Mouse (Mus musculus): ENCODE data around the gene Gm3002. TPM values are rescaled to one million over a fixed set of nuclear protein-coding genes. Genes with fewer than 3 reads are reported as not detected.
"Not testable (repeated sequence)": the region's sequence is repeated elsewhere in the genome, so short reads cannot be mapped to it uniquely, and the experiment has no call there.

Gm3002 gene
- polyA plus RNA-seq (2014; fragmentation: Nextera tagmentation; extraction: Ambion mirVana) = 6.8 and 7.1 TPM in 2 replicates

- H3K27ac ChIP-seq (ENCODE audit: low read depth, low read length); H3K36me3 ChIP-seq (ENCODE audit: control insufficient read depth, insufficient read depth, low read length); H3K9me3 ChIP-seq (replicated peaks; ENCODE audit: control insufficient read depth, low read length); ATAC-seq (replicated peaks; ENCODE audit: insufficient number of reproducible peaks, low FRiP score, low TSS enrichment); H3K4me1 ChIP-seq (ENCODE audit: control insufficient read depth, insufficient read depth, low read length); H3K9ac ChIP-seq (ENCODE audit: low read depth, low read length); H3K27me3 ChIP-seq (ENCODE audit: control insufficient read depth, insufficient read depth, low read length); H3K4me3 ChIP-seq (ENCODE audit: low read depth, low read length); H3K4me2 ChIP-seq: not testable (repeated sequence)
- no CpG with 5 or more reads among the region's 31 CpGs for WGBS (ENCODE audit: insufficient replicate concordance)
Measured at GRCm38 (mm10) chr14:3809774-3810173, at the start of gene Gm3002. Gm3002 (plus strand) TSS chr14:3810074.

GRCm38 (mm10) chr14:3845945-3846344 is 36.1 kb downstream of the Gm3002 start, which contains the start of gene Gm3033:
Gm3033 (plus strand) TSS chr14:3846245.
- H3K27me3 ChIP-seq (ENCODE audit: control insufficient read depth, insufficient read depth, low read length); H3K4me3 ChIP-seq (ENCODE audit: low read depth, low read length); H3K9me3 ChIP-seq (replicated peaks; ENCODE audit: control insufficient read depth, low read length); H3K4me2 ChIP-seq; H3K9ac ChIP-seq (ENCODE audit: low read depth, low read length); H3K36me3 ChIP-seq (ENCODE audit: control insufficient read depth, insufficient read depth, low read length); H3K4me1 ChIP-seq (ENCODE audit: control insufficient read depth, insufficient read depth, low read length); ATAC-seq (replicated peaks; ENCODE audit: insufficient number of reproducible peaks, low FRiP score, low TSS enrichment); H3K27ac ChIP-seq (ENCODE audit: low read depth, low read length): not testable (repeated sequence)
- no CpG with 5 or more reads among the region's 2 CpGs for WGBS (ENCODE audit: insufficient replicate concordance)

DNA sequence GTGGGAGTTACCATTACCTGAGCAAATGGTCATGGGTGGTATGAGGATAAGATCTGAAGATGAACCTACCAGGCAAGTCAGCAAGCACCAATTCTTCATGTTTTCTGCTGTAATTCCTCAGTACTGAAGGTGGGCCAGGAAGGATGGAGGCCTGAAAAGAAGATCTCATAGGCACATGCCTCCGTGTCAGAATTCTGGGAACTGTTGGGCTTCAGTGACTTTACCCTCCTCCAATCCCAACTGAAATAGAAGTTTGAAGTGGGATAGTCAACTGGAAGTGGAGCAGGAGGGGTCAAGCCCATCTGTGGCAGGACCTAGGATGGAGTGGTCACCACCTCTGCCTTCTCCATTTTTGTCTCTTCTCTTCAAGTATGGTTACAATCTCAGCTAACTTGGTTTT is 74.0 kb downstream of the Gm3002 start, which contains the start of gene Gm2916:
Gm2916 (plus strand) TSS at position 301 of the 400 bp plus-strand sequence.
- not testable (repeated sequence) for H3K4me3 ChIP-seq (ENCODE audit: low read depth, low read length); H3K4me2 ChIP-seq; H3K4me1 ChIP-seq (ENCODE audit: control insufficient read depth, insufficient read depth, low read length); H3K9ac ChIP-seq (ENCODE audit: low read depth, low read length); H3K27ac ChIP-seq (ENCODE audit: low read depth, low read length); H3K9me3 ChIP-seq (replicated peaks; ENCODE audit: control insufficient read depth, low read length); H3K36me3 ChIP-seq (ENCODE audit: control insufficient read depth, insufficient read depth, low read length); H3K27me3 ChIP-seq (ENCODE audit: control insufficient read depth, insufficient read depth, low read length); ATAC-seq (replicated peaks; ENCODE audit: insufficient number of reproducible peaks, low FRiP score, low TSS enrichment)
- no CpG with 5 or more reads among the region's 1 CpGs for whole genome bisulfite sequencing (ENCODE audit: insufficient replicate concordance)

- H3K9me3 ChIP-seq (replicated peaks; ENCODE audit: control insufficient read depth, low read length); H3K4me1 ChIP-seq (ENCODE audit: control insufficient read depth, insufficient read depth, low read length); H3K4me3 ChIP-seq (ENCODE audit: low read depth, low read length); H3K9ac ChIP-seq (ENCODE audit: low read depth, low read length); H3K27me3 ChIP-seq (ENCODE audit: control insufficient read depth, insufficient read depth, low read length); H3K4me2 ChIP-seq; ATAC-seq (replicated peaks; ENCODE audit: insufficient number of reproducible peaks, low FRiP score, low TSS enrichment); H3K27ac ChIP-seq (ENCODE audit: low read depth, low read length); H3K36me3 ChIP-seq (ENCODE audit: control insufficient read depth, insufficient read depth, low read length): not testable (repeated sequence)
- WGBS (ENCODE audit: insufficient replicate concordance) = 40% methylated on average over 1 of the region's 2 CpGs
Measured at GRCm38 (mm10) chr14:3931456-3931855, 121.6 kb downstream of the Gm3002 start, which contains the start of gene Gm3029. Gm3029 (plus strand) TSS chr14:3931756.

GRCm38 (mm10) chr14:3963247-3963646 is 153.4 kb downstream of the Gm3002 start, which contains the start of gene Gm3095:
Gm3095 (plus strand) TSS chr14:3963547.
- WGBS (ENCODE audit: insufficient replicate concordance) = no CpG with 5 or more reads among the region's 2 CpGs
- H3K9ac ChIP-seq (ENCODE audit: low read depth, low read length); H3K4me3 ChIP-seq (ENCODE audit: low read depth, low read length); ATAC-seq (replicated peaks; ENCODE audit: insufficient number of reproducible peaks, low FRiP score, low TSS enrichment); H3K27ac ChIP-seq (ENCODE audit: low read depth, low read length); H3K36me3 ChIP-seq (ENCODE audit: control insufficient read depth, insufficient read depth, low read length); H3K9me3 ChIP-seq (replicated peaks; ENCODE audit: control insufficient read depth, low read length); H3K4me1 ChIP-seq (ENCODE audit: control insufficient read depth, insufficient read depth, low read length); H3K27me3 ChIP-seq (ENCODE audit: control insufficient read depth, insufficient read depth, low read length); H3K4me2 ChIP-seq: not testable (repeated sequence)

DNA sequence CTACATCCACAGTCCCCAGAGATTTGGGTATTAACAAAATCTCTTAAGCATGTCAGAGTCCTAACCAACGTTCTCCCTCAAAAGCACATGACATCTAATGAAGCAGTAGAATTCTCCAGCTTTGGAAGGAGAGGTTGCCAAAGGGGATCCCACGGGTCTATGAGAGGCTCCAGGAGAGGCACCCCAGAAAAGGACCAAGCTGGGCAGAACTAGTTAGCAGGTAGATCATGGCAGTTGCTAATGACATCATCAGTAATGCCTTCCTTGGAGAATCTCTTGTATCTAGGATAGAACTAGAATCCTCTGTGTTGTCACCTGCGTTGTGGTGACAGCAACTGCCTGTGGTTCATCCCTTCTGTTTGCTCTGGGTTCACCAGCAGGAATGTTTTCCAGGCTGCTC is 188.2 kb downstream of the Gm3002 start, which contains the start of gene Gm3099:
Gm3099 (plus strand) TSS at position 301 of the 400 bp plus-strand sequence.
- WGBS (ENCODE audit: insufficient replicate concordance) = 57% methylated on average over 1 of the region's 3 CpGs
- not testable (repeated sequence) for H3K27me3 ChIP-seq (ENCODE audit: control insufficient read depth, insufficient read depth, low read length); H3K4me3 ChIP-seq (ENCODE audit: low read depth, low read length); H3K9ac ChIP-seq (ENCODE audit: low read depth, low read length); H3K4me2 ChIP-seq; ATAC-seq (replicated peaks; ENCODE audit: insufficient number of reproducible peaks, low FRiP score, low TSS enrichment); H3K9me3 ChIP-seq (replicated peaks; ENCODE audit: control insufficient read depth, low read length); H3K27ac ChIP-seq (ENCODE audit: low read depth, low read length); H3K36me3 ChIP-seq (ENCODE audit: control insufficient read depth, insufficient read depth, low read length); H3K4me1 ChIP-seq (ENCODE audit: control insufficient read depth, insufficient read depth, low read length)

Other genes with a start within 250 kb of the Gm3002 start
- gene Gm3012, start 175.6 kb upstream of the Gm3002 start, polyA plus RNA-seq (2014; fragmentation: Nextera tagmentation; extraction: Ambion mirVana) = not detected in 2 replicates
- 8.9 and 9.8 TPM in 2 replicates for gene Gm3020, start 158.0 kb upstream of the Gm3002 start, polyA plus RNA-seq (2014; fragmentation: Nextera tagmentation; extraction: Ambion mirVana)
- not detected in 2 replicates for gene Gm3043, start 121.3 kb upstream of the Gm3002 start, polyA plus RNA-seq (2014; fragmentation: Nextera tagmentation; extraction: Ambion mirVana)
- not detected in 2 replicates for gene Gm3033, start 36.2 kb downstream of the Gm3002 start, polyA plus RNA-seq (2014; fragmentation: Nextera tagmentation; extraction: Ambion mirVana)
- gene Gm2916, start 74.1 kb downstream of the Gm3002 start, polyA plus RNA-seq (2014; fragmentation: Nextera tagmentation; extraction: Ambion mirVana) = 0.84 and 1.1 TPM in 2 replicates
- not detected in 2 replicates for gene Gm3029, start 121.7 kb downstream of the Gm3002 start, polyA plus RNA-seq (2014; fragmentation: Nextera tagmentation; extraction: Ambion mirVana)
- gene Gm3095, start 153.5 kb downstream of the Gm3002 start, polyA plus RNA-seq (2014; fragmentation: Nextera tagmentation; extraction: Ambion mirVana) = 0.51 and 1.2 TPM in 2 replicates
- not detected in 2 replicates for gene Gm3099, start 188.3 kb downstream of the Gm3002 start, polyA plus RNA-seq (2014; fragmentation: Nextera tagmentation; extraction: Ambion mirVana)
- gene Gm5796, start 213.9 kb downstream of the Gm3002 start, polyA plus RNA-seq (2014; fragmentation: Nextera tagmentation; extraction: Ambion mirVana) = 1.5 and 1.9 TPM in 2 replicates

All from heart, embryonic 11.5 days (tissue).